Mouse (Mus musculus) embryonic facial prominence, embryonic 10.5 days (tissue): Measurements from ENCODE around the gene Samd5. TPM values are rescaled to one million over a fixed set of nuclear protein-coding genes. Genes with fewer than 3 reads are reported as not detected.

ENCODE experiments used
- DNase-seq: peaks from one replicate; pipeline ENCODE4 v3.0.0-alpha.2; 2017; ENCODE audit warnings: low spot score
- H3K27ac ChIP-seq: fragments of 300-500 bp; sonication (generic); replicated peaks from 2 replicates; pipeline ENCODE4 v1.5.1; 2016; ENCODE audit warnings: mild to moderate bottlenecking
- H3K27me3 ChIP-seq: fragments of 300-500 bp; sonication (generic); replicated peaks from 2 replicates; pipeline ENCODE4 v1.6.1; 2016; ENCODE audit warnings: low read depth, mild to moderate bottlenecking; ENCODE audit not compliant: poor library complexity, severe bottlenecking
- H3K36me3 ChIP-seq: fragments of 300-500 bp; sonication (generic); replicated peaks from 2 replicates; pipeline ENCODE4 v1.6.1; 2016; ENCODE audit warnings: mild to moderate bottlenecking, moderate library complexity
- H3K4me1 ChIP-seq: fragments of 300-500 bp; sonication (generic); 2 replicates; pipeline ENCODE4 v1.6.1; 2016
- H3K4me3 ChIP-seq: fragments of 300-500 bp; sonication (generic); 2 replicates; pipeline ENCODE4 v1.5.1; 2016; ENCODE audit warnings: mild to moderate bottlenecking, moderate library complexity
- H3K9me3 ChIP-seq: fragments of 300-500 bp; sonication (generic); 2 replicates; pipeline ENCODE4 v1.6.1; 2016; ENCODE audit warnings: mild to moderate bottlenecking
- WGBS: fragments of 180-500 bp; shearing (Covaris S2); methylation state at CpG from one replicate; pipeline ENCODE4 v1.1.7; 2016; 5-methylcytosine and 5-hydroxymethylcytosine counted together
- polyA plus RNA-seq: library from polyadenylated mRNA; unstranded; fragments of >200 nt; fragmentation: Nextera tagmentation; extraction: Ambion mirVana; gene quantifications from 2 replicates; pipeline ENCODE4 v1.2.1, GENCODE M21; 2016

Gene Samd5
- polyA plus RNA-seq = 4.2 and 4.3 TPM in 2 replicates

DNA sequence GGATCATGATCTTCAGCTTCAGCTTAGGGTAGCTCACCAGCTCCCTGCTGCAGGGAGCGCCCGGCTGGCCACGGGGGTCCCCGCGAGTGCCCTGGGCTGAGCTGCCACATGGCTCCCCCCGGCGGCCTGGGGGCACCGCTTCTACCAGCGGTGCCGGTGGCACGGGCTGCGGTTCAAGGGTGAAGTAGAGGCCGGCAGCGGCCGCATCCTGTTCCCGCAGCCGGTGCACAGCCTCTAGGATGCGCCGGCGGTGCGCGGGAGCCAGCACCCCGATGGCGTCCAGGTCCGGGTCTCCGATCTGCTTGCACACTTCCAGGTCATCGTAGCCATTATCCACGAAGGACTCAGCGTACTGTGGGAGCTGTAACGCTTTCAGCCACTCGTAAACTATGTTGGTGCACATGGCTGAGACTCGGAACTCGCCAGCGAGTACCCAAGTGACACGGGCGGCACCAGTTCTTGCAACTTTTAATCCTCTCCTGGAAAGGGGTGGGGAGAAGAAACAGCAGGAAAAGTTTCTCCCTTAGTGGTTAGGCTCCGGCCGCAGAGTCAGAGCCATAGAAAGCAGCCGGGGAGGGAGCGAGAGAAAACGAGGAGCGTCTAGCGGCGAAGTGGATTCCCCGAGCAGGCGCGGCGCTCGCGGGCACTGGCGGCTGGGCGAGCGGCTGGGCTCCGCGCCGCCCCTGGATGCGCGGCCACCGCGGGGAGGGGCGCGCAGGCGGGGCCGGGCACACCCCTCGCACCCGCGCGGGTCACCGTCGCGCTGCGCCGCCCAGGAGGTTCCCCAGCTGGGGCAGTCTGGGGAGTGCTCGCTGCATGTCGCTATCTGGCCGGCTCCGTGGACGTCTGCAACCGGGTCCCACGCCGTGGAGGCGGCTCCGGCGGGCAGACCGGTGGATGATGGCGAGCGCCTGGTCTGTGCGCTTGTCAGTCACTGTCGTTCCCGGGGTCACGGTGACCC is at the start of gene Samd5:
Gene Samd5 (minus strand): TSS at position 648 of the 961 bp plus-strand sequence.
- WGBS = under 1% methylated on average over 91 of the region's 91 CpGs
- Histone ChIP-seq H3K27ac (peak within 1 kb of the TSS; percentile 80), H3K4me1 (peaks cover 39% of the 10 kb centered on the region), H3K4me3 (peak within 1 kb of the TSS; percentile 79), H3K36me3 (no peaks in the 10 kb centered on the region), H3K27me3 (peaks cover 59% of the 10 kb centered on the region), H3K9me3 (no peaks in the 10 kb centered on the region)
- peak; percentile 74 for DNase-seq

DNA sequence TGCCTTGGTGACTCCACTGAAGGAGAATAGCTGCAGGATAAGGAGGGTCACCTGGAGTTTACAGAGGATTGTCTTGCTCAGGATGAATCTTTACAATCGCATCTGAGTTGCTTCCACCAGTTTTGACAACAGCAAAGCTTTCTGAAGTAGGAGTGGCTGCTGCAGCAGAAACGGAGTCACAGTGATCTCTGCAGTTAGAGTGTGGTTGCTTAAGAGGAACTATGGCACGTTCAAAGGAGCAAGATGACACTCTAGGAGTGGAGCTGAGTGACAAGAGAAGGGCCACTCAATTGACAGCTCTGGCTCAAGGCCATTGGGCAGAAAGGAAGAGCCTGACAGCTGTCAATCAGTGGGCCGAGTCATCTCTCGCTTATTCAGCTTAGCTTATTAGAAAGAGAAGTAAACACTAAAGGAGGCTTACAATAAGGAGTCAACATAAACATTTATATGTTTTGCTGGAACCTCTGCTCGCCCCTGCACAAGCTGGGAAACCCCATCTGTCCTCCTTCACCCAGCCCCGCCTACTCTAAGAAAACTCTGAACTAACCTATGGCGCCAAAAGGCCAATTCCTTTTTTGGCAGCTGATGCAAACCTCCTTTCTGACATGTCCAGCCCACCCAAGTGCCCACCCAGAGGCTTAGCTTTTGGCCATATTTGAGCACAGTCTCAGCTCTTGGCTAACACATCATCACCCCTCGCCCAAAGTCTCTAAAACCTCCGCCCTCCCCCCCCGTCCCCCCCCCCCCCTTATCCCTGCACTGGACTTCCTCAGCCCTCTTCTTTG is 47.7 kb upstream of the Samd5 start:
- DNase-seq = no peak
- no peaks in the 10 kb centered on the region for H3K36me3 ChIP-seq
- no peaks in the 10 kb centered on the region for H3K9me3 ChIP-seq
- no peak overlapping the region for H3K27ac ChIP-seq
- no peaks in the 10 kb centered on the region for H3K4me1 ChIP-seq
- no peak overlapping the region for H3K4me3 ChIP-seq
- no peaks in the 10 kb centered on the region for H3K27me3 ChIP-seq
- WGBS = 80% methylated on average over 11 of the region's 11 CpGs

DNA sequence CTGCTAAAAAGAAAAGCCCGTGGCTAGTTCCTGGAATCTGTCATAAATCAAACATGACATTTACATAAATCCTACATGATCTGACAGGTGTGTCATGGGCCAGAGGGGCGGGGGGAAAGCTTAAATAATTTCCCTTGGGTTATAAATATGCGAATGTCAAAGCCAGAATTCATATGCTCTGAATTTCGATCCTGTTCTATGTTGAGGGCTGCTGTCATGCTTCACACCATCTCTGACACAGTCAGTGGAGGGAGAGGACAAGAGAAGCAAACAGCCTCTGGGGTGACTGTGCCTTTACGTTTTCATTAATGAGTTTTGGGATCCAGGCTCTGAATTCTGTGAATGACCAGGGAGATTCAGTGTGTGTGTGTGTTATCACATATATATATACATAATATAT is 45.0 kb upstream of the Samd5 start:
- Histone ChIP-seq H3K36me3 (no peaks in the 10 kb centered on the region), H3K4me3 (no peak overlapping the region), H3K27me3 (no peaks in the 10 kb centered on the region), H3K4me1 (no peaks in the 10 kb centered on the region), H3K27ac (no peak overlapping the region), H3K9me3 (no peaks in the 10 kb centered on the region)
- DNase-seq = no peak
- 73% methylated on average over 5 of the region's 5 CpGs for WGBS

DNA sequence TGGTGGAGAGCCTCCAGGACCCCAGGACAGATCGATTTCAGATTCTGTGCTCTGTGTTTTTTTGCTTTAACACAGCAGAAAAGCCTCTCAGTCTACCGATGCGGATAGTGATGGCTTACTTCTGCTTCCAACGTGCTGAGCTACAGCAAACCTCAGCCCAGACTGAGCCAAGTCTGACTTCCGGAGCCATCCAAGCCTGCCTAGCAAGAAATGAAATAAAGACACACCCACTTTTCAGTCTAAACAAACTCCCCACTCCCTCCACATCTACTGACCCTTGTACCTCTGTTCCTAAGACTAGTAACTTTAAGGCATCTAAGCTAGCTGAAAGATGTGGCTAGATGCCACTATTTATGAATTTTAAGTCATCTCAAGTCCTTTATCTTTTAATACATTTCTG is 43.1 kb upstream of the Samd5 start:
- no peaks in the 10 kb centered on the region for H3K36me3 ChIP-seq
- 77% methylated on average over 5 of the region's 5 CpGs for WGBS
- no peaks in the 10 kb centered on the region for H3K4me1 ChIP-seq
- no peaks in the 10 kb centered on the region for H3K9me3 ChIP-seq
- no peaks in the 10 kb centered on the region for H3K27me3 ChIP-seq
- no peak overlapping the region for H3K27ac ChIP-seq
- no peak for DNase-seq
- H3K4me3 ChIP-seq = no peak overlapping the region

DNA sequence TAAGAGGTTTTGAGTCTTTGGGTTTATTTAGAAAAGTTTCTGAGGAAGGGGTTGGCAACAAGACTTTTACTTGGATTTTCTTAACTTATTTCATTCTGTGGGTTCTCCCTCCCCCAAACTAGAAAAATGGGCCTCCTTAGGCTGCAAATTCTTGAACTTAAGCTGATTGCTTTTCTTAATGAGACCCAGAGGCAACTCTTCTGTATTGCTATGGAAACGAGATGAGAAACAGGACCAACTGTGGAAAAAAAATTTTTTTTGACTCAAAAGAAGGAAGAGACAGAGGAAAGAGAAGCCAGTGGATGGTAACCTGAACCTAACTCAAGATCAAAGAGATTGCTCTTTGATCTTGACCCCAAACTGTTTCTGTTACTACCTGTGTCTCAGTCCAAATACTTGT is 29.9 kb upstream of the Samd5 start:
- no peaks in the 10 kb centered on the region for H3K27me3 ChIP-seq
- no peak overlapping the region for H3K4me3 ChIP-seq
- DNase-seq = no peak
- WGBS = 49% methylated on average over 1 of the region's 1 CpGs
- H3K36me3 ChIP-seq = no peaks in the 10 kb centered on the region
- H3K27ac ChIP-seq = peak overlapping the region; percentile 63; the same call in 1 of the 2 replicates
- no peaks in the 10 kb centered on the region for H3K9me3 ChIP-seq
- peaks cover 17% of the 10 kb centered on the region for H3K4me1 ChIP-seq

DNA sequence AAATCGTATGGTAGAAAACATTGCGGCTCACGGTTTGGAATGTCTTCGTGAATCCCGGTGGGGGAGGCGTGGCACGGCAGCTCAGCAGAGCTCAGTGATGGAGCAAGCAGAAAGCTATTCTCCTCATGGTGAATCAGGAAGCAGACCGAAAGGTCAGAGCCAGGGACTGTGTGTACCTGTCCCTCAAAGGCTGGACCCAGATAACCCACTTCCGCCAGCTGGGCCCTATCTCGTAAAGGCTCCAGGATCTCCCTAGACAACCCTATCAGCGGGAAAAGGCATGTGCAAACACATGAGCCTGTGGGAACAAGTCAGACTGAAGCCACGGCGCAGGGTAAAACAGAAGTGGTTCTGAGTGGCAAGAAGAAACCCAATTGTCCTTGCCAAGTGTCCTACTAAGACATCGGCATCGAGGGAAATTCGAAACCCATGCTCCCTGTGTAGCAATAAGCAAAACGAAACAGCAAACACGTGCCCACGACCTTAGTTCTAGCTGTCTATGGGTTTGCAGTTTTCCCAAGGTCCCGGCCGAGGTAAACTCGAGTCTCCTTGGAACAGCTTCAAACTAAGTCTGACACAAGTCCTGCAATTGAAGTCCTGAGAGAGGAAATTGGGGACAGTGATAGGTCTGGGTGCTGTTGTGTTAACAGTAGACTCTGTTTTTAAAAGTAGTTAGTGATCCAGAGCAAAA is 24.2 kb upstream of the Samd5 start:
- 90% methylated on average over 22 of the region's 22 CpGs for WGBS
- no peak overlapping the region for H3K4me3 ChIP-seq
- no peaks in the 10 kb centered on the region for H3K36me3 ChIP-seq
- H3K27ac ChIP-seq = no peak overlapping the region
- peaks cover 3% of the 10 kb centered on the region for H3K4me1 ChIP-seq
- 0 out of 2 replicates have a peak, but pooled peaks cover 5% of the 10 kb centered on the region for H3K27me3 ChIP-seq
- no peak for DNase-seq
- H3K9me3 ChIP-seq = no peaks in the 10 kb centered on the region

DNA sequence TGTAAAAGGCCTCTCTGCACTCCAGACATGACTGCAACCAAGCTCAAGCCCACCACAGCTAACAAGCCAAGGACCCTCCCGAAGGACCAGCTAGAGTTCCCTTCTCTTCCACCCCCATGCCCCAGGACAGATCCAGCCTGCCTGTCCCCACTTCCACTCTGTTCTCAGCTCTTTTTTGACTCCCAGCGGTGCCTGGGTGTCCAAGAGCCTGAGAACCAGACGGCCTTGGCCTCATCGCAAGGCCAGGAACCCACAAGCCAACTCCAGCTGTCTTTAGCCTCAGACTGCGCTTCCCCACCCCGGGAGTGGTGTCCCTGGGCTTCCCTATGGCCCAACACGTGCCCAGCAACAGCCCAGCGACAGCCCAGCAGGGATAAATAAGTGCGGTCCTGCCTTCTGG is 23.1 kb upstream of the Samd5 start:
- WGBS = 83% methylated on average over 9 of the region's 9 CpGs
- Histone ChIP-seq H3K9me3 (no peaks in the 10 kb centered on the region), H3K36me3 (no peaks in the 10 kb centered on the region), H3K27me3 (0 out of 2 replicates have a peak, but pooled peaks cover 5% of the 10 kb centered on the region), H3K4me3 (no peak overlapping the region), H3K4me1 (no peaks in the 10 kb centered on the region), H3K27ac (no peak overlapping the region)
- no peak for DNase-seq

DNA sequence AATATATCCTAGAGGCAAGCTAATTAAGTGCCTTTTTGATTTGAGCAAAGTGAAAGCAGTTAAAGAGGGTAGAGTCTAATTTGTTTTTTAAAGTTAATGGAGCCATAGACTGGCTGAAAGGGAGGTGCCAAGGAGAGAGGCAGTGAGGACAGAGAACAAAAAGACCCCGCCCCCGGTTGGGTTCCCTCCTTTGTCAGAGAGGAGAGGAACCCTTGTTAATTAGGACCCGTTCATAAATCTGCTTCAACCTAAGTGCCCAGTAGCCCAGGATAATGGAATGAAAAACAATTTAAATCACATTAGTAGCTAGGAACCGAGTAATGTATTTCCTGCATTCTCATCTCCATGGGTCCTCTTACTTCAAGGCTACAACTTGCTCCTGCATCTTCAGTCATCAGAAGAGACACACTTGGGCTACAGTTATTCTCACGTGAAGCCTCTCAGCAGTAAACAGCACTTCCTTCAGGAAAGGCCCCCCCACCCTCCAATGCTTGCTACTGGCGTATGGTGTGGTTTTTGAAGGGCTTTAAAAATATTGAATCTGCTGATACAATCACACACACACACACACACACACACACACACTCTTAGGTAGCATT is 21.6 kb upstream of the Samd5 start:
- WGBS = 47% methylated on average over 6 of the region's 6 CpGs
- no peak overlapping the region for H3K27ac ChIP-seq
- DNase-seq = no peak

DNA sequence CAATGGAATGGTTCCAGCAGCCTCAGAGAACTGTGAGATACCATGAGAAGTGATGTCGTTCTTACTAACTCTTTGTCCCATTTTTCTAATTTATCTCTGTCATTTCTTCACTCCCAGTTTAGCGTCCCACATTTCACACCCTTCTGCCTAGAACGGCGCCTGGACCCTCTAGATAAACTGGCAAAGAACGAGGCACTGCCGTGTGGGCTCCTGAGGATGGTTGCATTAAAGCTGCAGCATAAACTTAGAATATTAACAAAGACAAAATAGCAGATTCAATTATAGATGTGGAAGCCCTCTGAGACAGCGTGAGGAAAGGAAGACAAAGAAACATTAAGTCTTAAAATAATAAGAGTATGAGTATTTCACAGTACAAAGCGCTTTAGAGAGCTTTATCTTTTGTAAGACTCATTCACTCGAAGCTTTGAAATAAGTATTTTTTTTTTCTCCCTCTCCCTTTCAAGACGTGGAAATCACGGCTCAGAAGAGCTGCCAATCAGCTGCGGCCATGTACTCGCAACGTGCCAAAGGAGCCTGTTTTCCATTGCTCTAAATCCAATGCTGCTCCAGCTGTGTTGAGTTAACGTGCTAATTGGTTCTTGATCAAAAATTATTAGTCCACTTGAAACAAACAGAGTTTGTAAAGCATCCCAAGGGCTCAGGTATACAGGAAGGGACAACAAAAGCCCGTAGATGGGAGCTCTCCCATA is 19.1 kb upstream of the Samd5 start:
- Histone ChIP-seq H3K36me3 (no peaks in the 10 kb centered on the region), H3K9me3 (no peaks in the 10 kb centered on the region)

More for the DNA sequence above, 21.6 kb upstream of the Samd5 start:
- no peaks in the 10 kb centered on the region for H3K4me1 ChIP-seq
- H3K4me3 ChIP-seq = no peak overlapping the region
- H3K27me3 ChIP-seq = 0 out of 2 replicates have a peak, but pooled peaks cover 5% of the 10 kb centered on the region
- no peaks in the 10 kb centered on the region for H3K9me3 ChIP-seq
- H3K36me3 ChIP-seq = no peaks in the 10 kb centered on the region

DNA sequence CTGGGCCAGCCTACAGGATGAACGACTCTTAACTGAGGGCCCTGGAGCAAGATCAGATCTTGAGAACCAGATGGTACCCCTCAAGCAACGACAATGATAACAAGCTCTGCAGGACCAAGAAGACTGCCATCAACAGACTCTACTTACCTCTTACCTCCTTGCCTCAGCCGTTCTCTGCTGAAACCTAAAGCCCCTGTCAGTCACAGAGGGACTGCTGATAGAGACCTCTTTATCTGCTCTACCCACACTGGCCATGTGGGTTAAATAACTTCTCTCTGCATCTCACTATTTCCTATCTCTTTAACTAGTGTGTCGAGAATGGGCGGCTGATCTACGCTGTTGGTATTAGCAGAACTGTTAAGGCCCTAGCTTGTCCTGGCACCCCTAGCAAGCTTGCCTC is 5.9 kb upstream of the Samd5 start:
- WGBS = 84% methylated on average over 6 of the region's 6 CpGs
- H3K4me1 ChIP-seq = peaks cover 18% of the 10 kb centered on the region
- no peak overlapping the region for H3K4me3 ChIP-seq
- H3K36me3 ChIP-seq = no peaks in the 10 kb centered on the region
- no peak for DNase-seq
- no peaks in the 10 kb centered on the region for H3K9me3 ChIP-seq
- peaks cover 31% of the 10 kb centered on the region for H3K27me3 ChIP-seq
- H3K27ac ChIP-seq = no peak overlapping the region

More for the DNA sequence above, 19.1 kb upstream of the Samd5 start:
- H3K27ac ChIP-seq = no peak overlapping the region
- H3K4me1 ChIP-seq = no peaks in the 10 kb centered on the region
- WGBS = 80% methylated on average over 16 of the region's 16 CpGs
- H3K4me3 ChIP-seq = no peak overlapping the region
- H3K27me3 ChIP-seq = 0 out of 2 replicates have a peak, but pooled peaks cover 5% of the 10 kb centered on the region
- no peak for DNase-seq

DNA sequence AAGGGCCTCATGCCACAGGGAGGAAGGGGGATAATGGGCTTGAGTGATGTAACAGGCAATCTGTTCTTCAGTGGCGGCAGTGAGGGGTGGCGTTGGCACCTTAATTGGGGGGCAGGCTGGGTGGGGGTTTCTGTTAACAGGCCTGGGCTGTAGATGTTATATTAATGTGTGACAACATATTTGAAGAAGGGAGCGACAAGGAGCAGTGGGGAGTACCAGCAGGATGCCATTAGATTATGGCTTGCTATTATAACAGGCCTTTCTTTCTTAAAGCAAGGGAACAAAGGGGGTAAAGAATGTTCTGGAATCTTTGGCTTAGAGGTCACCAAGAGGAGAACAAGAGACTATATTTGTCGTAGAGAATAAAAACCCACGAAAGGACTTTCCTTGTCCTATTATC is 4.9 kb upstream of the Samd5 start:
- H3K4me1 ChIP-seq = peaks cover 27% of the 10 kb centered on the region
- H3K4me3 ChIP-seq = no peak overlapping the region
- no peaks in the 10 kb centered on the region for H3K9me3 ChIP-seq
- H3K27me3 ChIP-seq = peaks cover 39% of the 10 kb centered on the region
- 52% methylated on average over 5 of the region's 5 CpGs for WGBS
- no peak for DNase-seq
- H3K36me3 ChIP-seq = no peaks in the 10 kb centered on the region
- H3K27ac ChIP-seq = no peak overlapping the region
